Mouse (Mus musculus) liver, embryonic 14.5 days (tissue): ENCODE data around the gene Cacna1a.

Experiments
- CTCF ChIP-seq: IDR thresholded peaks from 2 replicates; pipeline ENCODE4 v1.5.1; 2016; ENCODE audit warnings: antibody characterized with exemption, low read depth, control low read depth
- EP300 ChIP-seq: IDR thresholded peaks from 2 replicates; pipeline ENCODE4 v1.6.1; 2016; ENCODE audit warnings: antibody characterized with exemption, low read depth

DNA sequence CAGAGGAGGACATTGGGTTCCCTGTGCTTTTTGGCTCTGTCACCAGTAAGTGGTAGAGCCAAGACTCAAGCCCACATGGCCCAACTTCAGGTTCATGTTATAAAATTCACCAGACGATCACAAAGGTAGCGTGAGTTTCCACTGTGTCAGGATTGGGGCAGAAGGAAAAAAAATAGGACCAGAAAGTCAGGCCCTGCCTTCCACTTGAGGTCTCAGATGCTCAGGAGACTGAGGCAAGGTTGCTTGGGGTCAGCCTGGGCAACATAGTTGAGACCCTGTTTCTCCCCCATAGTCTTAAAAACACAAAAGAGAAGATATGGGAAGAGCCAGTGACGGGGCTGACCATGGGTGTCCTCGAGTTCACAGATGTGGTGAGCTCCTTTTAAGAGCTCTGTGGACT is 97.1 kb downstream of the Cacna1a start:
- TF ChIP-seq CTCF (no peak), EP300 (no peak)
